Mouse (Mus musculus) mature B cell (primary cell): ENCODE measurements around the gene Kank3.

ENCODE experiments used
- in situ Hi-C: fragments of 300-500 bp; cut with MboI; formaldehyde crosslinking; loops from 2 replicates; pipeline ENCODE4 v1.14.3; 2019

The Kank3 gene

DNA sequence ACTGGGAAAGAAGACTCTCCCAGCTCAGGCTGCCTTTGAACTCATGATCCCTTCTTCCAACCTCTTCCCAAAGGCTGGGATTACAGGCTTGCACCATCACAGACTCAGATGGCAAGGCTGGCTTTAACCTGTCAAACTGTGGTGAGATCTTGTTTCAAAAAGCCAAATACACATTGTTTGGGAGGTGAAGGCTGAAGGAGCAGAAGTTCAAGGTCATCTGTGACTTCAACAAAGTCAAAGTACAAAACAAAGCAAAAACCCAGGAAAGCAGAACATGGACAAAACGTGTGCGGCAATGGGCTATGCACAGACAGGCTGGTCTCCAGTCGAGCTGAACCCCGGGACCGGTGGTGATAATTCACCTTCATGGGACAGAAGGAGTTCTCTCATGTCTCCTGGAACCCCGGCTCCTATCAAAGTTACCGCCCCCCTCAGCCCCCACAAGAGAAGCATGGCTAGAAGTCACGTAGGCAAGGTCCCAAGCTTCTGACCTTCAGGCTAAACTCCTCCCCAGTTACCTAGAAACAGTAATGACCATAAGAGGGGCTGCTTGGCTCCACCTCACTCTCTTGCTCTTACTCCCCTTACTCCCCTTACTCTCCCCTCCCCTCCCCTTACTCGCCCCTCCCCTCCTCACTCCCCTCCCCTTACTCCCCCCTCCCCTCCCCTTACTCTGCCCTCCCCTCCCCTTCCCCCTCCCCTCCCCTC is 3.0 kb upstream of the Kank3 start:
- in situ Hi-C loops, result loop anchor here (25.0 kb wide), 1 partner anchor 370 kb away; the partner anchor contains the start of gene Actl9

DNA sequence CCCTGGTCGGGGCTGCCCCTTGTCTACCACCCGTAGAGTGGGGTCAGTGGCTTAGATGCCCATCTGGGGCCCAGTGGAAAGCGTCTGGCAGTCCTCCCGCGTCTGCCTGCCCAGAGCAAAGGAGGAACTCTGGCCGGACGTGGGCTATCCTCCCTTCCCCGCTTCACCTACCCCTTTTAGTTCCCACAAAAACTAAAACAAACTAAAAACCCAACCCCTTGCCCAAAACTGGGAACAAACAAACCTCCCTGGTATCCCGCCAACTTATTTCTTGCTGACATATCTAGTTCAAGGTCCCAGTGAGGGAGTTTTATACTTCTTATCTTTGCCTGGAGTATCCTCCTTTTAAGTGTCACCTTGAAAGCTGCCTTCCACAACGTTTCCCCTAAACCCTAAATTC is 2.1 kb upstream of the Kank3 start:
- in situ Hi-C loops, result loop anchor here (25.0 kb wide), 1 partner anchor 371 kb away; the partner anchor contains the start of gene Actl9

DNA sequence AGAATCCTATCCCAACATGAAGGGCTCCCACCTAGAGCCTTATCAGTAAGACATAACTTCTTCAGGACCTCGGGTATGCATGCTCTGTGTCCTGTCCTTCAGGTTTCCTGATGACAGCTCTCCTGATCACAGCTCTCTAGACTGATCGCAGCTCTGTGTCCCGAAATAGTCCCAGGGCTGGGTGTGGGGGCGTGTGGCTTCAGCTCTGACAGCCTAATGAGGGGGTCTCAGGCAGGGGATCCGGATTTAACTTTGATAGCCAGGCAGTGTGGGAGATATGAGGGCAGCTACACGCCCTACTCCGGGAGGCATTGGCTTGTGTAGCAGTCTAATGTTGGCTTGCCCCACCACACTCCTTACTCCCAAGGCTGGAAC is 810 bp downstream of the Kank3 start:
- in situ Hi-C loops, result loop anchor here (25.0 kb wide), 1 partner anchor 374 kb away; the partner anchor contains the start of gene Actl9

- in situ Hi-C loops, result loop anchor here (25.0 kb wide), 1 partner anchor 375 kb away; the partner anchor contains the start of gene Actl9
Observed at GRCm38 (mm10) chr17:33812475-33812874, 2.2 kb downstream of the Kank3 start.

GRCm38 (mm10) chr17:33812990-33813389 is 2.7 kb downstream of the Kank3 start:
- in situ Hi-C loops, result loop anchor here (25.0 kb wide), 1 partner anchor 376 kb away; the partner anchor contains the start of gene Actl9

GRCm38 (mm10) chr17:33815399-33815798 is 5.1 kb downstream of the Kank3 start:
- in situ Hi-C loops, result loop anchor here (25.0 kb wide), 1 partner anchor 378 kb away; the partner anchor contains the start of gene Actl9

- in situ Hi-C loops, result loop anchor here (25.0 kb wide), 1 partner anchor 379 kb away; the partner anchor contains the start of gene Actl9
Observed at GRCm38 (mm10) chr17:33816612-33817011, 6.3 kb downstream of the Kank3 start.

GRCm38 (mm10) chr17:33817184-33817968 is 7.1 kb downstream of the Kank3 start:
- in situ Hi-C loops, result loop anchor here (25.0 kb wide), 1 partner anchor 380 kb away; the partner anchor contains the start of gene Actl9

DNA sequence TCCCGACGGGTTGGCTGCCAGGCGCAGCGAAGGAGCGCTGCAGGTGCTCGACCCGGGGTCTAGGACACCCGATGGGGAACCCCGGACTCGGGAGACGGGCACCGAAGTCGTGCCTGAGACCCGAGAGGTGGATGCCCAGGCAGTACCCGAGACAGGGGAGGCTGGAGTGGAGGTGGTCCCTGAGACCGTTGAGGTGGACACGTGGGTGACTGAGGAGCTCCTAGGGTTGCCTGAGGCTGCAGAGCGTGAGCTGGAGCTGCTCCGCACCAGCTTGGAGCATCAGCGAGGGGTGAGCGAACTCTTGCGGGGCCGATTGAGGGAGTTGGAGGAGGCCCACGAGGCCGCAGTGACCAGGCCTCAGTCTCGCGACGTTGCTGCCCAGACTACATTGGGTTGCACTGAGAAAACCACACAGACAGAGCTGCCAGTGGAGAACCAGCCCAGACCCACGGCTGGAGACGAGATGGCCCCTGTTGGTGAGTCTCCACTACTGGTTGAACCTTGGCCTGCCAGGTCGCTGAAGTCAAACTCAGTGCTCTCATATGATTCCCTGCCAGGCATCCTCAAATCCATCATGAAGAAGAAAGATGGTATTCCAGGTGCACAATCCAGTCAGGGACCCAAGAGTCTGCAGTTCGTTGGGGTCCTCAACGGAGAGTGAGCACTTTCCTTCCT is 7.8 kb downstream of the Kank3 start:
- in situ Hi-C loops, result loop anchor here (25.0 kb wide), 1 partner anchor 381 kb away; the partner anchor contains the start of gene Actl9

- in situ Hi-C loops, result loop anchor here (25.0 kb wide), 1 partner anchor 385 kb away; the partner anchor contains the start of gene Actl9
Observed at GRCm38 (mm10) chr17:33822436-33822959, 12.2 kb downstream of the Kank3 start.

DNA sequence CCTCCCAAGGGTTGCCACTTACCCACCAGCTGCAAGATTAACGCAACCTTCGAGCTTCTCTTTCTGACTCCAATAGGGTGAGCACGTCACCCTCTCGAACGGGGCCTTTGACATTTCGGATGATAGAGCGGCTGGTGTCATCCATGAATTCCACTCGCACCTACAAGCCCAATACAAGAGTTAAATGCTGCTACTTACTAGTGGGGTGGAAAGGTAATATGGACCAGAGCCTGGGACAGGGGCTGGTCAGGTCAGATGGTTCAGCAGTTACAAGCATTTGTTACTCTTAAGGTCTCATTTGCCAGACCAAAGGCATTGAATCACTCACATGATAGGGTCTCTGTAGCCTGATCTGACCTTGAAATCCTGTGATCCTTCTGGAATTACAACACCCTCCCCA is 12.9 kb downstream of the Kank3 start:
- in situ Hi-C loops, result loop anchor here (25.0 kb wide), 1 partner anchor 386 kb away; the partner anchor contains the start of gene Actl9

DNA sequence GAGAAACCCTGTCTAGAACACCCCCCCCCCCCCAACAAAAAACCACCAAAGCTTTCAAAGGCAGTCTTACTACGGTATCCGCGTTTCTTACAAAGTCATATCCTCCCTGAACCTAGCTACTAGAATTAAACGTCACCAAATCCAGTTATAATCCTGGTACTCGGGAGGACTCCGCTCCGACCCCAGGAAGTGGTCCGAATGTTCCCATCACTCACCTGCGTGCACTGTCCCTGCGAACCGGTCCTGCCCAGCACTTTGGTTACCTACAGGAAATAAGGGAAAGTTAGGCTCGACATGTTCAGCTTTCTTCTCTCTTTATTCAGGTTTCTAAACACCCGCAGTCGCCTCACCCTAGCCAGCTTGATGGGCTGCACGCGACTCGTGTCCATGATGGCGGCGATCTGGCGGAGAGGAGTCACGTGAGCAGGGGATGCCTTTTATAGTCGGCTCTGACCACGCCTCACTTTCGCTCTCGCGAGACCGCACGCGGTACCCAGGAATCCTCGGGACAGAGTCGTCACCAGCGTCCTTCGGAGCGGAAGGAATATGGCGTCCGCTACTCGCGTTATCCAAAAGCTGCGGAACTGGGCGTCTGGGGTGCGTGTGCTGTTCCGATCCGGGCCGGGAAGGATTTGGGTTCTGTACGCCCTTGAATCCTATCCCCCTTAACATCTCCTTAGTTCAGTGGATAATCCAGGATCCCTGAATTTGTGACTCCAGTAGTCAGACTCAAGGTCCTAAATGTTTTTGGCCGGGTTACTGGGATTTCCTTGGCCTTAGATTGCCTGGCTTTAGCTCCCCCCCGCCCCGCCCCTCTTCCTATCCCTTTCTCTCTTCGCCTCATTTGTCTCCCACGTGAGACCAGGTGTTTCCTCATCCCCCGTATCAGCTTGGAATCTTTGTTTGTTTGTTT is 14.0 kb downstream of the Kank3 start, which contains the start of the genes Rps28 and Ndufa7:
Gene Rps28 (minus strand): TSS at position 479 of the 913 bp plus-strand sequence.
Gene Ndufa7 (plus strand): TSS at position 489 of the 913 bp plus-strand sequence.
- in situ Hi-C loops, result loop anchor here (25.0 kb wide), 1 partner anchor 387 kb away; the partner anchor contains the start of gene Actl9

- in situ Hi-C loops, result loop anchor here (25.0 kb wide), 1 partner anchor 388 kb away; the partner anchor contains the start of gene Actl9
Observed at GRCm38 (mm10) chr17:33824997-33825330, 14.6 kb downstream of the Kank3 start.

DNA sequence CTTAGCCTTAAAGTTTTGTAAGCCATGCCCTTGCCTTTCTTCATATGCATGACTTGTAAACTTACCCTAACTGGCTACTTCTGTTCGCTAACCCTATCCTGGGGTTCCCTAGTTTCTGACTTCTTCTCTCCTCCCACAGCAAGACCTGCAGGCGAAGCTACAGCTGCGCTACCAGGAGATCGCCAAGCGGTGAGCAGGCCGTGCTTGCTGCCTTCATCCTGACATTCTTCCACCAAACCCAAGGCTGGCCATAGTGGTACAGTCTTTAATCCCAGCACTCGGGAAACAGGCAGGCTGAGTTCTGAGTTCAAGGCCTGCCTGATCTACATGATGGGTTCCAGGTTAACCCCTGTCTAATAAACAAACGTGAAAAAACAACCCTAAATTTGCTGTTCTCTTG is 15.1 kb downstream of the Kank3 start:
- in situ Hi-C loops, result no loop called here

- in situ Hi-C loops, result no loop called here
Observed at GRCm38 (mm10) chr17:33826850-33827249, 16.5 kb downstream of the Kank3 start.

GRCm38 (mm10) chr17:33828892-33829291 is 18.6 kb downstream of the Kank3 start:
- in situ Hi-C loops, result no loop called here

- in situ Hi-C loops, result no loop called here
Observed at GRCm38 (mm10) chr17:33829561-33829960, 19.2 kb downstream of the Kank3 start.

DNA sequence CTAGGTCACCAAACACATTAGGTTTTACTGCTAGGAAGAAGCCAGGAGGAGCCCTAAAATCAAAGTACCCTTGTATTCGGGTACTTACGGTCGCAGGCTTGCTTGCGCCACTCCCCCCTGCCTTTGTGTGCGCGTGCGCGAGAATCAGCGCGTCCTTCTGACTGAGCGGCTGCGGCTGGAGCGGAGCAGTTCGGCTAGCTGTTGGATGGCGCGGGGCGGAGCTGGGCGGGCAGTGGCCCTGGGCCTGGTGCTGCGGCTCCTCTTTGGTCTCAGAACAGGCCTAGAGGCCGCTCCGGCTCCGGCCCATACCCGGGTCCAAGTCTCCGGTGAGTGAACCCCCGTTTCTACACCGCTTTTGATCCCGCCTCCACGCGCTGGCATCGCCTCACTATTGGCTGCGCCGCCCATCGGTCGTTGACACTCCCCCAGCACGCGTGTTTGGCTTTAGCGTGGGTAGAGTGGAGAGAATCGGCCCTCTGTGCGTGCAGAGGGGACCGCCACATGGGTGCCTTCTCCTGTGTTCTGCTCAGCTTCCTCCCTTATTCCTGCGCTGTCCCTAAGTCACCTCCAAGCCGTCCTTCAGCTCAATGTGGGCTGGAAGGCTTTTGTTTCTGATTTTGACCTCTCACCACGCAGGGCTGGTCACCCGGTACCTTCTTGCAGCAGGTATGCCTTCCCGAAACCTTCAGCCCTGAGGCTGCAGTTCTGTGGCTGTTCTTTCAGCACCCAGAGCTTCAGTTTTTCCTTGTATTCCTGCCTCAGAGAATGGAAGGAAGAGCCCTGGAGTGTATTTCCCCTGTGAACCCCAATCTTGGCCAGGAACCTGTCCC is 32.9 kb downstream of the Kank3 start, which contains the start of gene Cd320:
Gene Cd320 (plus strand): TSS at position 126 of the 830 bp plus-strand sequence.
- in situ Hi-C loops, result no loop called here

- in situ Hi-C loops, result no loop called here
Observed at GRCm38 (mm10) chr17:33844196-33844595, 33.9 kb downstream of the Kank3 start.
